Mouse (Mus musculus): ENCODE results near the gene Tekt1. TPM values are rescaled to one million over a fixed set of nuclear protein-coding genes. Genes with fewer than 3 reads are reported as not detected.

Tekt1 gene
- polyA plus RNA-seq, 1 experiment from 2014 or later: 5.8 TPM

DNA sequence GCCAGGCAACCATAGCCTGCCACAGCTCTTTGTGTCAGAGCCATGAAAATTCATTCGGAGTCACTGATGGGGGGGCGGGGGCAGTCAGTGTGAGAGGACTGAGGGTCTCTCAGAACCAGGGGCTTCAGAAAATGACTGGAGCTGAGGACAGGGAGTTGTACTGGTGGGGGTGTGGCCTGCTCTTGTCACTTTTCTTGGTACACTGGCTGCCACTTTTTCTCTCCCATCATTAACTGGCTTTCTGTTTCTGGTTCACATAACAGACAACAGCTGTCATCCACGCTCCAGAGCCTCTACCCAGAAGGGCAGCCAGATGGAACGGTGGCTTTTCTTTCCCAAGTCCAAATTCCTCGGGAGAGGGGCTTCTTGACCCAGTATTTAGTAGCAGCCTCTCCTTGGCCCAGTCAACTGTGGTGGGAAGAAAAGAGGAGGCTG is 23.8 kb downstream of the Tekt1 start:
- Histone ChIP-seq H3K27me3 (ENCODE audit: control insufficient read depth, insufficient read depth, low read length) (no peaks in the 10 kb centered on the region), H3K9ac (ENCODE audit: low read depth, low read length) (no peak overlapping the region), H3K4me3 (ENCODE audit: low read length) (no peak overlapping the region), H3K9me3 (ENCODE audit: control insufficient read depth, low read length) (no peaks in the 10 kb centered on the region), H3K4me2 (replicated peaks; ENCODE audit: low read depth, low read length) (no peak overlapping the region), H3K4me1 (ENCODE audit: control insufficient read depth, insufficient read depth, low read length) (peaks cover 9% of the 10 kb centered on the region; the same call in 1 of the 2 replicates), H3K36me3 (ENCODE audit: control insufficient read depth, insufficient read depth, low read length) (no peaks in the 10 kb centered on the region), H3K27ac (ENCODE audit: low read depth, low read length) (peak overlapping the region; percentile 33; the same call in 1 of the 2 replicates)
- peak; percentile 91 for ATAC-seq (ENCODE audit: low FRiP score, low TSS enrichment)
- 32% methylated on average over 5 of the region's 5 CpGs for WGBS

- H3K27me3 ChIP-seq (ENCODE audit: control insufficient read depth, insufficient read depth, low read length): no peaks in the 10 kb centered on the region
- H3K27ac ChIP-seq (ENCODE audit: low read depth, low read length): no peak overlapping the region
- H3K9ac ChIP-seq (ENCODE audit: low read depth, low read length): no peak overlapping the region
- H3K4me1 ChIP-seq (ENCODE audit: control insufficient read depth, insufficient read depth, low read length): peaks cover 9% of the 10 kb centered on the region; the same call in 1 of the 2 replicates
- WGBS: 77% methylated on average over 8 of the region's 8 CpGs
- H3K4me2 ChIP-seq (replicated peaks; ENCODE audit: low read depth, low read length): no peak overlapping the region
- no peak overlapping the region for H3K4me3 ChIP-seq (ENCODE audit: low read length)
- no peaks in the 10 kb centered on the region for H3K36me3 ChIP-seq (ENCODE audit: control insufficient read depth, insufficient read depth, low read length)
- H3K9me3 ChIP-seq (ENCODE audit: control insufficient read depth, low read length): no peaks in the 10 kb centered on the region
- ATAC-seq (ENCODE audit: low FRiP score, low TSS enrichment): no peak
These were observed 25.5 kb downstream of the Tekt1 start for GRCm38 (mm10) chr11:72336726-72337125.

GRCm38 (mm10) chr11:72334653-72335052 is 27.6 kb downstream of the Tekt1 start:
- Histone ChIP-seq H3K27me3 (ENCODE audit: control insufficient read depth, insufficient read depth, low read length) (no peaks in the 10 kb centered on the region), H3K9me3 (ENCODE audit: control insufficient read depth, low read length) (no peaks in the 10 kb centered on the region), H3K27ac (ENCODE audit: low read depth, low read length) (no peak overlapping the region), H3K4me1 (ENCODE audit: control insufficient read depth, insufficient read depth, low read length) (peaks cover 6% of the 10 kb centered on the region; the same call in 1 of the 2 replicates), H3K4me3 (ENCODE audit: low read length) (no peak overlapping the region), H3K4me2 (replicated peaks; ENCODE audit: low read depth, low read length) (no peak overlapping the region), H3K9ac (ENCODE audit: low read depth, low read length) (no peak overlapping the region), H3K36me3 (ENCODE audit: control insufficient read depth, insufficient read depth, low read length) (no peaks in the 10 kb centered on the region)
- 83% methylated on average over 4 of the region's 4 CpGs for WGBS
- ATAC-seq (ENCODE audit: low FRiP score, low TSS enrichment): no peak

DNA sequence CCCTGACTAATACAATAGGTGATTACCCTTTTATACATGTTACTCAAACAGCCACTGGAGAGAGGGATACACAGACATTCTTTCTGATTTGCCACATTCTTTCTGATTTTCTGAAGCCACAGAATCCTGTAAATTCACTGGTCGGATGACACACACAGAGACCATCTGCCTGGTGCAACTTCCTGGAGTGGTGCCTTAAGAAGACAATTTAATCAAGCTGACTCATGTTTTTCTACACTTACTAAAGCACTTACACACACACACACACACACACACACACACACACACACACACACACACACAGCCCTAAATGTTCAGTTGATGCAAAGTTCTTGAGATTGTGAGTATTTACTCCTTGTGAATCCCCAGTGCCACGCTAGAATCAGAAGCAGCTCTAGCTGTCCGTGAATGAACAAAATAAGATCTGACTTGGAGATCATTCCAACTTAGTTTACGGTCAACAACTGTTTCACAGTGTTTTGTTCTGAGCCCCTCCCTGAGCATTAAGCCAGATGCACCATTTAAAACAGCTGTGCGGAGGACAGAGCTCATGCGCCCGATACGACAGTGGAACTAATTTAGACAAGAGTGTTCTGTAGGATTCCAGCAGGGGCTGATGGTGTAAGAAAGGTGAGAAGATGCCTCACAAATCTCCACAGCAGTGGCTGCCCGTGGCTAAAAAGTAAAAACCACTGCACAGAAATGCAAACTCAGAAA is 29.1 kb downstream of the Tekt1 start:
- Histone ChIP-seq H3K9me3 (ENCODE audit: control insufficient read depth, low read length) (no peaks in the 10 kb centered on the region), H3K4me3 (ENCODE audit: low read length) (no peak overlapping the region), H3K27me3 (ENCODE audit: control insufficient read depth, insufficient read depth, low read length) (no peaks in the 10 kb centered on the region), H3K9ac (ENCODE audit: low read depth, low read length) (no peak overlapping the region), H3K4me1 (ENCODE audit: control insufficient read depth, insufficient read depth, low read length) (peaks cover 2% of the 10 kb centered on the region; the same call in 1 of the 2 replicates), H3K36me3 (ENCODE audit: control insufficient read depth, insufficient read depth, low read length) (no peaks in the 10 kb centered on the region), H3K27ac (ENCODE audit: low read depth, low read length) (no peak overlapping the region), H3K4me2 (replicated peaks; ENCODE audit: low read depth, low read length) (no peak overlapping the region)
- ATAC-seq (ENCODE audit: low FRiP score, low TSS enrichment): no peak
- 75% methylated on average over 9 of the region's 9 CpGs for WGBS

GRCm38 (mm10) chr11:72325701-72326100 is 36.5 kb downstream of the Tekt1 start:
- Histone ChIP-seq H3K4me1 (ENCODE audit: control insufficient read depth, insufficient read depth, low read length) (no peaks in the 10 kb centered on the region), H3K9me3 (ENCODE audit: control insufficient read depth, low read length) (no peaks in the 10 kb centered on the region), H3K27me3 (ENCODE audit: control insufficient read depth, insufficient read depth, low read length) (no peaks in the 10 kb centered on the region), H3K27ac (ENCODE audit: low read depth, low read length) (no peak overlapping the region), H3K4me2 (replicated peaks; ENCODE audit: low read depth, low read length) (no peak overlapping the region), H3K9ac (ENCODE audit: low read depth, low read length) (no peak overlapping the region), H3K36me3 (ENCODE audit: control insufficient read depth, insufficient read depth, low read length) (no peaks in the 10 kb centered on the region), H3K4me3 (ENCODE audit: low read length) (no peak overlapping the region)
- no peak for ATAC-seq (ENCODE audit: low FRiP score, low TSS enrichment)
- 90% methylated on average over 4 of the region's 4 CpGs for WGBS

DNA sequence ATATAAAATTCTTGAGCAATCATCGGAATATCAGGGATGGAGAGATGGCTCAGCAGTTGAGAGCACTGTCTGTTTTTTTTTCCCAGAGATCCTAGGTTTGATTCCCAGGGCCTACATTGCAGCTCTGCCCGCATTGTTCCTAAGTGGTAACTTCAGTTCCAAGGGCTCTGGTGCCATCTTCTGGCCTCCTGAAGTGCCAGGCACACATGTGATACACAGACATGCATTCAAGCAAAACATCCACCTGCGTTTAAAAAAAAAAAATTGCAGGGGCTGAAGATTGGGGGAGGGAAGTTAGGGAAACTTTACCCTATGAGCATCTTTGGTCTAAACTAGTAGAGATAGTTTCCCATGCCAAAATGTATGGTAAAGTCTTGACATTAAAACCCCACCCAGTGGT is 37.8 kb downstream of the Tekt1 start:
- Histone ChIP-seq H3K9ac (ENCODE audit: low read depth, low read length) (no peak overlapping the region), H3K27me3 (ENCODE audit: control insufficient read depth, insufficient read depth, low read length) (no peaks in the 10 kb centered on the region), H3K4me3 (ENCODE audit: low read length) (no peak overlapping the region), H3K9me3 (ENCODE audit: control insufficient read depth, low read length) (no peaks in the 10 kb centered on the region), H3K4me2 (replicated peaks; ENCODE audit: low read depth, low read length) (no peak overlapping the region), H3K4me1 (ENCODE audit: control insufficient read depth, insufficient read depth, low read length) (no peaks in the 10 kb centered on the region), H3K27ac (ENCODE audit: low read depth, low read length) (no peak overlapping the region), H3K36me3 (ENCODE audit: control insufficient read depth, insufficient read depth, low read length) (no peaks in the 10 kb centered on the region)
- no peak for ATAC-seq (ENCODE audit: low FRiP score, low TSS enrichment)
- 71% methylated on average over 3 of the region's 3 CpGs for WGBS

- no peak overlapping the region for H3K27ac ChIP-seq (ENCODE audit: low read depth, low read length)
- no peak overlapping the region for H3K4me3 ChIP-seq (ENCODE audit: low read length)
- H3K36me3 ChIP-seq (ENCODE audit: control insufficient read depth, insufficient read depth, low read length): no peaks in the 10 kb centered on the region
- ATAC-seq (ENCODE audit: low FRiP score, low TSS enrichment): no peak
- no peaks in the 10 kb centered on the region for H3K9me3 ChIP-seq (ENCODE audit: control insufficient read depth, low read length)
- no peak overlapping the region for H3K4me2 ChIP-seq (replicated peaks; ENCODE audit: low read depth, low read length)
- WGBS: 52% methylated on average over 5 of the region's 5 CpGs
- no peak overlapping the region; the same call in 1 of the 2 replicates for H3K9ac ChIP-seq (ENCODE audit: low read depth, low read length)
- H3K4me1 ChIP-seq (ENCODE audit: control insufficient read depth, insufficient read depth, low read length): no peaks in the 10 kb centered on the region
- peaks cover 14% of the 10 kb centered on the region for H3K27me3 ChIP-seq (ENCODE audit: control insufficient read depth, insufficient read depth, low read length)
These were observed 44.2 kb downstream of the Tekt1 start for GRCm38 (mm10) chr11:72318026-72318425.

- Histone ChIP-seq H3K36me3 (ENCODE audit: control insufficient read depth, insufficient read depth, low read length) (no peaks in the 10 kb centered on the region), H3K9ac (ENCODE audit: low read depth, low read length) (peak within 1 kb of the TSS; percentile 40), H3K4me3 (ENCODE audit: low read length) (peak within 1 kb of the TSS; percentile 28), H3K27ac (ENCODE audit: low read depth, low read length) (no peak within 1 kb of the TSS), H3K9me3 (ENCODE audit: control insufficient read depth, low read length) (no peaks in the 10 kb centered on the region), H3K27me3 (ENCODE audit: control insufficient read depth, insufficient read depth, low read length) (peaks cover 14% of the 10 kb centered on the region), H3K4me1 (ENCODE audit: control insufficient read depth, insufficient read depth, low read length) (no peaks in the 10 kb centered on the region), H3K4me2 (replicated peaks; ENCODE audit: low read depth, low read length) (peak within 1 kb of the TSS; percentile 52)
- no peak for ATAC-seq (ENCODE audit: low FRiP score, low TSS enrichment)
- WGBS: 9% methylated on average over 41 of the region's 42 CpGs
These were observed 47.9 kb downstream of the Tekt1 start, which contains the start of gene Fbxo39 for GRCm38 (mm10) chr11:72314151-72314895. Gene Fbxo39 (plus strand): TSS chr11:72314444.
